Mouse (Mus musculus) cerebellum, adult 2 months (tissue): Measurements from ENCODE around the gene Marc2. TPM values are rescaled to one million over a fixed set of nuclear protein-coding genes. Genes with fewer than 3 reads are reported as not detected.

ENCODE experiments used
- DNase-seq, 2 experiments: peaks; one replicate each; pipeline ENCODE4 v3.0.0; 2021
- H3K27ac ChIP-seq: fragments of 200-500 bp; 2 replicates; pipeline ENCODE4 v1.5.1; 2012; ENCODE audit warnings: low read length, control low read depth, inconsistent platforms; ENCODE audit not compliant: insufficient read depth
- H3K27me3 ChIP-seq: fragments of 200-500 bp; 2 replicates; pipeline ENCODE4 v1.6.1; 2012; ENCODE audit warnings: inconsistent platforms, mild to moderate bottlenecking, low read length, moderate library complexity; ENCODE audit not compliant: control insufficient read depth, insufficient read depth
- H3K4me1 ChIP-seq: fragments of 200-500 bp; 2 replicates; pipeline ENCODE4 v1.6.1; 2011; ENCODE audit warnings: low read length; ENCODE audit not compliant: control insufficient read depth, insufficient read depth
- H3K4me3 ChIP-seq: fragments of 200-500 bp; replicated peaks from 2 replicates; pipeline ENCODE3; 2011; ENCODE audit warnings: mild to moderate bottlenecking, low read depth, low read length, control low read depth; ENCODE audit not compliant: insufficient read depth
- CTCF ChIP-seq: fragments of 200-500 bp; IDR thresholded peaks from 2 replicates; pipeline ENCODE4 v1.5.1; 2011; ENCODE audit warnings: low read depth, mild to moderate bottlenecking, control low read depth, low read length, moderate library complexity, borderline replicate concordance; ENCODE audit not compliant: insufficient read depth
- POLR2A ChIP-seq: fragments of 200-500 bp; IDR thresholded peaks from 2 replicates; pipeline ENCODE4 v1.6.1; 2011; ENCODE audit warnings: low read length, control low read depth, borderline replicate concordance; ENCODE audit not compliant: insufficient read depth
- WGBS: fragments of 180-500 bp; shearing (Covaris S2); methylation state at CpG from one replicate; pipeline ENCODE4 v1.1.7; 2018; 5-methylcytosine and 5-hydroxymethylcytosine counted together
- polyA plus RNA-seq: library from polyadenylated mRNA; depleted of rRNA; stranded (reverse); fragments of >200 nt; gene quantifications from 2 replicates; pipeline ENCODE4 v1.2.3, GENCODE M21; 2012

The Marc2 gene
- polyA plus RNA-seq, 1 experiment: 64.9 TPM

GRCm38 (mm10) chr1:184811716-184812250 is 34.5 kb downstream of the Marc2 start:
- WGBS: 82% methylated on average over 8 of the region's 8 CpGs
- no peaks in the 10 kb centered on the region for H3K27me3 ChIP-seq
- no peak for DNase-seq
- no peak overlapping the region for H3K4me3 ChIP-seq
- H3K4me1 ChIP-seq: no peaks in the 10 kb centered on the region
- no peak overlapping the region for H3K27ac ChIP-seq
- no peak for TF ChIP-seq POLR2A
- TF ChIP-seq CTCF: no peak

DNA sequence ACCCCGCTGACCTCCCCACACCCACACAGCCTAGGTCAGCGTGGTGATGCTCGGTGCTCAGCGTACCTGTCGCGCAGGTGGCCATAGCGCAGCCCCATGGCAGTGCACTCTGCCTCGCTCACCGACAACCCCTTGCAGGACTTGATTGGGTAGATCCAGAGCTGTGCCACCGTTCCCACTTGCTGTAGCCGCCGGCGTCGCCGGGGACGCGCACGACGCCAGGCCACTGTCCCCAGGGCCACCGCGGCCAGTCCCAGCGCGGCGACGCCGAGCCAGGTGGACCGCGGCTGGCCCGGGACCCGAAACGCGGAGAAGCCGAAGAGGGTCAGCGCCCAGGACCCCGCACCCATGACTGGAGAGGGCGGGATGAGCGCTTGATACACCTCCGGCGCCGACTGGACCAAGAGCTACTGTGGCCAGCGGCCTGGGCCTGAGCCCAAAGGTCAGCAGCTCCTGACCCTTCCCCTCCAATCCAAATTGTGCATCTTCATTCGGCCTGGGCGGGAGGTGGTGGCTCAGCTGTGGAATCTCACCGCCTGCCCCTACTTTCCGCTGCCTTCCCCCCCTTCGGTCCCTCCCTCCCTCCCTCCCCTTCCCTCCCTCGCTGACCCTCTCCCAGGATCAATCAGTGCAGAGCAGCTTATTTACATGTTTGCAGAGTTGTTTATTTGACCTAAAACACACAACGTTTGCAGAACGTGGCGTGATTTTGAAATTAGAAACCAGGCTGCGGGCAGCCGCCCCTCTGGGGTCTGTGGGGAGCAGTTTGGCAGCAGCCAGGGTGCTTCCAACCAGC is 35.3 kb downstream of the Marc2 start, which contains the start of gene Marc1:
Marc1 (minus strand) TSS at position 534 of the 796 bp plus-strand sequence.
- TF ChIP-seq CTCF: no peak
- TF ChIP-seq POLR2A: no peak
- no peak within 1 kb of the TSS for H3K4me3 ChIP-seq
- DNase-seq: no peak
- no peak within 1 kb of the TSS for H3K27ac ChIP-seq
- H3K4me1 ChIP-seq: no peaks in the 10 kb centered on the region
- WGBS: 8% methylated on average over 52 of the region's 52 CpGs
- no peaks in the 10 kb centered on the region for H3K27me3 ChIP-seq

DNA sequence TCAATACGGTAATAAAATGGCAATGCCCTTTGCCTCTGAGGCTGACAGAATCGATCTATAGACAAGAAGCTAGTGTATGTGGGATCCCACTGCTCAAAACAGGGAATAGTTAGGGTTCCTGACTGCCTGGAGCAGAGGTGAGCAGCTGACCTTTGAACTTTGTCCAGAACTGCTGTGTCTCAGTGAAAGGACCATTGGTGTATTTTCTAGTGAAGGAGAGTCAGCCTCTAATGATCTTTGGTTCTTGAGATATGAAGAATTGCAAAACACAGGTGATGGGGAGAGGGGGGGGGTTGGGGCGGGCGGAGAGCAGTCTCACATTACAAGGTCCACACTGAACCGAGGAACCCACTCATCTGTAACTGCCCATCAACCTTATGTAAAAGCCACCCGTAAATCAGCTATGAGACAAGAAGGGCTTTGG is 36.7 kb downstream of the Marc2 start:
- WGBS: 85% methylated on average over 6 of the region's 6 CpGs
- TF ChIP-seq CTCF: no peak
- TF ChIP-seq POLR2A: no peak
- Histone ChIP-seq H3K27me3 (no peaks in the 10 kb centered on the region), H3K27ac (no peak overlapping the region), H3K4me3 (no peak overlapping the region), H3K4me1 (no peaks in the 10 kb centered on the region)
- DNase-seq: no peak

- no peaks in the 10 kb centered on the region for H3K27me3 ChIP-seq
- H3K27ac ChIP-seq: no peak overlapping the region
- WGBS: 90% methylated on average over 17 of the region's 17 CpGs
- no peak overlapping the region for H3K4me3 ChIP-seq
- TF ChIP-seq POLR2A (no peak), CTCF (no peak)
- no peak for DNase-seq
- H3K4me1 ChIP-seq: no peaks in the 10 kb centered on the region
Observed at GRCm38 (mm10) chr1:184808418-184809012, 37.7 kb downstream of the Marc2 start.

DNA sequence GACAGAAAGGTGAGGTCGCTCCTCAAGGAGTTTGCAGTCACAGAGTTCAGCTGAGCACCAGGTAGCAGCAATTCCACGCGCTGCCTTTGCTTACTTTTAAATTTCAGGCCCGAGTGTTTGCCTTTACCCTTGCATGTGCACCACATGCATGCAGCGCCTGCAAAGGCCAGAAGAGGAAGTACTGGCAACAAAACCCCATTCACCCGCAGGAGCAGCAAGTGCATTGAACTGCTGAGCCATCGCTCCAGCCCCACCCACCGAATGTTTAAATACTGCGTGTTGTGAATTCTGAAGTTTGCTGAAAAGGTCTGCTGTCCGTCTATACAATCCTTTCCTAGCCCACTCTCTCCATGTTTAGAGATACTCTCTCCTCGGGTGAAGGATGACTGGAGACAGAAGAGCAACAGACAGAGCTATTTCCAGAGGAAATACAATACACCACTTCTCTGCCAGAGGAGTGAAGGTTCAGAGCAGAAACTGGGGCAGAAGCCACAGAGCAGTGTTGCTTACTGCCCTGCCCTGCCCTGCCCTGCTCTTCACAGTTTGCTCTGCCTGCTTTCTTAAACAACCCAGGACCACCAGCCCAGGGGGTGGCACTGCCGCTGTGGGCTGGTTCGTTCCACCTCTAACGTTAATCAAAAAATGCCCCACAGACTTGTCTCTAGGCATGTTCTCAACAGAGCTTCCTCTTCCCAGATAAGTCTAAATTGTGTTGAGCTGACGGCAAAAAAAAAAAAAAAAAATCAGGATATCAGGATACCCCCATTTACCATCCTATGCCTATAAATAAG is 38.4 kb downstream of the Marc2 start:
- Histone ChIP-seq H3K4me3 (no peak overlapping the region), H3K27ac (no peak overlapping the region), H3K27me3 (no peaks in the 10 kb centered on the region), H3K4me1 (no peaks in the 10 kb centered on the region)
- 74% methylated on average over 15 of the region's 15 CpGs for WGBS
- no peak for DNase-seq
- TF ChIP-seq POLR2A: no peak
- TF ChIP-seq CTCF: no peak

DNA sequence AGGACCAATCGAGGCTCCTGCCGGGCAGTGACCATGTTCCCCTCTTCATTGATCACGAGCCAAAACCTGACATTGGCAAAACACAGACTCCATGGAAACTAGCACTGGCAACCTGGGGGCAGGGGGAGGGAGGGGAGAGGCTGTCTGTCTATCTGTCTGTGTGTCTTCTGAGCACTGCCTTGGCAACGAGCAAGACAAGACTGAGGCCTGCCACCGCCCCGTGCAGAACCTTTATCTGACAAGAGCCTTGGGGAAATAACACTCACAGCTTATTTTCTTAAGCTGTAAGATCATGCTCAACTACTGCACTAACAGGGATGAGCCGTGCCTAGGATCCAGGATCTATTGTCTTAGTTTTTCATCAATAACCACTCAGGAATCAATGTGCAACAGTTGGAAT is 39.1 kb downstream of the Marc2 start:
- Histone ChIP-seq H3K4me3 (no peak overlapping the region), H3K4me1 (no peaks in the 10 kb centered on the region), H3K27ac (no peak overlapping the region), H3K27me3 (no peaks in the 10 kb centered on the region)
- WGBS: 64% methylated on average over 7 of the region's 7 CpGs
- TF ChIP-seq CTCF (no peak), POLR2A (no peak)
- no peak for DNase-seq

- H3K4me1 ChIP-seq: no peaks in the 10 kb centered on the region
- H3K4me3 ChIP-seq: no peak overlapping the region
- no peak for DNase-seq
- H3K27me3 ChIP-seq: no peaks in the 10 kb centered on the region
- no peak overlapping the region for H3K27ac ChIP-seq
- TF ChIP-seq POLR2A (no peak), CTCF (no peak)
- 94% methylated on average over 4 of the region's 4 CpGs for WGBS
Observed at GRCm38 (mm10) chr1:184805749-184806148, 40.5 kb downstream of the Marc2 start.
